Mouse (Mus musculus) left cerebral cortex, adult 6 months (tissue): Measurements from ENCODE around the gene Kif23. TPM values are rescaled to one million over a fixed set of nuclear protein-coding genes. Genes with fewer than 3 reads are reported as not detected.

ENCODE experiments used
- long read RNA-seq, 2 experiments: library from polyadenylated mRNA; unstranded; transcript quantifications; one replicate each; pipeline ENCODE4 v2.0.0; 2019 to 2020
- polyA plus RNA-seq: library from polyadenylated mRNA; unstranded; fragments of <200 nt; fragmentation: Nextera tagmentation; gene quantifications from 2 replicates; pipeline ENCODE4 v1.2.3, GENCODE M21; 2021

Gene Kif23
- 0.46 and 0.72 TPM in 2 replicates for polyA plus RNA-seq
- long read RNA-seq, experiment 1, partial matches to known transcripts = 1 of 3 reads
- long read RNA-seq, experiment 1, other reads (novel, unspliced or antisense) = 1 of 3 reads
- long read RNA-seq, experiment 2, partial matches to known transcripts = 2 of 2 reads
- long read RNA-seq, experiment 2, other reads (novel, unspliced or antisense) = 0 of 2 reads

DNA sequence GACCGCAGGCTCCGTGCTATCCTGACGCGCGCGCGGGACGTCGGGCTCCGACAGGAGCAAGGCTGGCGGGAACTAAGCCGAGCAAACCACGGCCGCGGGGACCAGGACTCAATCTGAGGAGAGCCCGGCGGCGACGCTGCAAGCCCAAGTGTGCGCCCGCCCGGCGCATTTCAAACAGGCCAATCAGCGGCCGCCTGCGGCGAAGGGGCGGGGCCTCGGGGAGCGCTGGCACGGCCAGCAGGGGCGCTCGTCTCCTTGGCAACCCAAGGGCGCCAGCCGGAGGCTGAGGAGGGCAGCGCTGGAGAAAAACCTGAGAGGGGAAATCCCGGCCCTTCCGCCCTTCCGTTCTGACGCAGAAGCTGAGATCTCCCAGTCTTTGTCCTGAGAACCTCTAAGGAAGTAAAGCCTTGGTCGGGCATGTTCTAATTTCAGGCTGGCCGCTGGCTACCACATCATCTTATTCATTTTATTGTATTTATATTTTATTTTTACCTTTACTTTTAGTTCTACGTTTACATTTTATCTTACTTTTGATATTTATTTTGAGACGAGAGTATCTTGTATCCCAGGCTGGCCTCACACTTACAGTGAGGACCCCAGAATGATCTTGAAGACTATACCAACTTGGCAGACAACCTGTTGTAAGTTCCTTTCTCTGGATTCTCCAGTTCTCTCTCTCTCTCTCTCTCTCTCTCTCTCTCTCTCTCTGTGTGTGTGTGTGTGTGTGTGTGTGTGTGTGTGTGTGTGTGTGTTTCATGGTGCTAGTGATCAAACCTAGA is at the start of gene Kif23:
TSS of gene Kif23 (minus strand) at position 152 of the 779 bp plus-strand sequence.

DNA sequence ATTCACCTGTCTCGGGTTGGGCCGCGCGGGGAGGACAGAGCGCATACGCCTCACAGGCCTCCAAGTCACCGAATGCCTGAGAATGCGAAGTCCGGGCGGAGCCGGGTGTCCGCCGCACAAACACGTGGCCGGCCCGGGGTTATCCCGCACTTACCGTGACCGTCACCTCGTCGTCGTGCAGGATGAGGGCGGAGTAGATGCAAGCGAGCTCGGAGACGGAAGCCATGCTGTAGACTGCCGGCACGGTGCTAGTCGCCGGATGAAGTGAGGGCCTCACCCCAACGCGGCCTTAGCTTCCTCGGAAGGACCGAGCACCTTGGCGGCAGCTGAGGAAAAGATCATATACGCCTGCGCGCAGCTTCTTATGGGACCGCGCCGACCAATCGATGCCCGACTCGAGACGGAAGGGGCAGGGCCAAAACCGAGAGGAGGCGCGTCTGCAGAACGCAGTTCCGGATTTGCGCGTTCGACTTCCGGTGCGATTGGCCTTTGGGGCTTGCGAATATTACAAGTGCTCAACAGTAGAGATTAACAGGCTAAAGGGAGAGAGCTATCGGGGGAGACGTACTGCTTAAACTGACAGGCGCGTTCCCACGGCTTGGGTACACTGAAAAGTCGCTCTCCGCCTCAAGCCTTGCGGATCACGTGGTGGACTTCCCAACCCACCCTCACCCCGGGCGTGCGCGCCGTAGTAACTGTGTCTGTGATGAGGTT is 32.2 kb downstream of the Kif23 start, which contains the start of gene Rplp1:
TSS of gene Rplp1 (minus strand) at position 340 of the 714 bp plus-strand sequence.

Other genes with a start within 250 kb of the Kif23 start
- 3,932 and 4,147 TPM in 2 replicates for gene Rplp1, start 32.2 kb downstream of the Kif23 start, polyA plus RNA-seq
- 3.7 and 5.0 TPM in 2 replicates for gene Paqr5, start 80.1 kb upstream of the Kif23 start, polyA plus RNA-seq
- gene Glce, start 175.9 kb upstream of the Kif23 start, polyA plus RNA-seq = 9.3 and 10.6 TPM in 2 replicates